Mouse (Mus musculus) left cerebral cortex, adult 11 months (tissue): ENCODE results near the gene Tubg2.
"Not testable (repeated sequence)": the region's sequence is repeated elsewhere in the genome, so short reads cannot be mapped to it uniquely, and the experiment has no call there.

ENCODE experiments used
- DNase-seq: peaks from one replicate; pipeline ENCODE4 v3.0.0; 2022; ENCODE audit warnings: low spot score

Gene Tubg2

GRCm38 (mm10) chr11:101138536-101139181 is 17.0 kb upstream of the Tubg2 start:
- DNase-seq: no peak

- no peak for DNase-seq
Measured at GRCm38 (mm10) chr11:101140164-101140819, 15.4 kb upstream of the Tubg2 start.

GRCm38 (mm10) chr11:101141088-101141487 is 14.6 kb upstream of the Tubg2 start:
- no peak for DNase-seq

GRCm38 (mm10) chr11:101142215-101142967 is 13.3 kb upstream of the Tubg2 start:
- no peak for DNase-seq

- no peak for DNase-seq
Measured at GRCm38 (mm10) chr11:101143338-101144225, 12.1 kb upstream of the Tubg2 start.

GRCm38 (mm10) chr11:101146377-101146776 is 9.3 kb upstream of the Tubg2 start:
- no peak for DNase-seq

- no peak for DNase-seq
Measured at GRCm38 (mm10) chr11:101148751-101149150, 7.0 kb upstream of the Tubg2 start.

GRCm38 (mm10) chr11:101149178-101150105 is 6.3 kb upstream of the Tubg2 start:
- no peak for DNase-seq

GRCm38 (mm10) chr11:101151063-101151462 is 4.6 kb upstream of the Tubg2 start:
- DNase-seq: no peak

- DNase-seq: no peak
Measured at GRCm38 (mm10) chr11:101152825-101153224, 2.9 kb upstream of the Tubg2 start.

- no peak for DNase-seq
Measured at GRCm38 (mm10) chr11:101154648-101155047, 1.1 kb upstream of the Tubg2 start.

GRCm38 (mm10) chr11:101155151-101155550 is 556 bp upstream of the Tubg2 start:
- DNase-seq: no peak

GRCm38 (mm10) chr11:101160151-101160550 is 4.4 kb downstream of the Tubg2 start:
- not testable (repeated sequence) for DNase-seq

GRCm38 (mm10) chr11:101160981-101161505 is 5.3 kb downstream of the Tubg2 start:
- DNase-seq: not testable (repeated sequence)

GRCm38 (mm10) chr11:101161551-101161950 is 5.8 kb downstream of the Tubg2 start:
- no peak for DNase-seq

GRCm38 (mm10) chr11:101162301-101162700 is 6.6 kb downstream of the Tubg2 start:
- no peak for DNase-seq

- DNase-seq: no peak
Measured at GRCm38 (mm10) chr11:101162772-101163171, 7.1 kb downstream of the Tubg2 start.

GRCm38 (mm10) chr11:101163476-101164350 is 8.0 kb downstream of the Tubg2 start:
- DNase-seq: no peak

- DNase-seq: no peak
Measured at GRCm38 (mm10) chr11:101164351-101164665, 8.6 kb downstream of the Tubg2 start.
